Mouse (Mus musculus) layer of hippocampus, adult 9-11 months (tissue): ENCODE measurements at regions not wholly inside any gene's neighbourhood (a gene's known extent, or its start where the extent isn't known, plus 50 kb on each side); places are given as distances from the start of the nearest gene placed in this dataset.

Experiments used
- DNase-seq: peaks from one replicate; pipeline ENCODE4 v3.0.0; 2022

DNA sequence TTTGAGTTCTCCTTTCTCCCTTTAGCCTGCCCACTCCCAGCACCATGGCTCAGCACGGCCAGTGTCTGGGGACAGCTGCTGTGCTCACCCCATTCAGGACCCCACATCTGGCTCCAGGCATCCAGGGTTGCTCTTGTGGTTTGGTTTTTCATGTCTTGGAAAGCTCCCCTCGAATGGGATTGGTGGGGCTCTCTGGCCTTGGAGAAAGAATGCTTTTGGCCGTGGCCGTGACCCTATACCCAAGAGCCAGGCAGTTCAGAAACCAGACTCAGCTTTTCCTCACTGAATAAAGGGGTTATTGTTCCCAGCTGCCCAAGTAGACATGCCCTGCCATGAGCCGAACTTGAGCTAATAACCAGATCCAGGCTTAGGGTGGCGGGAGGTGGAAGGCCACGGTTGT lies 691.8 kb upstream of the 3110018I06Rik start:
- DNase-seq, result no peak

DNA sequence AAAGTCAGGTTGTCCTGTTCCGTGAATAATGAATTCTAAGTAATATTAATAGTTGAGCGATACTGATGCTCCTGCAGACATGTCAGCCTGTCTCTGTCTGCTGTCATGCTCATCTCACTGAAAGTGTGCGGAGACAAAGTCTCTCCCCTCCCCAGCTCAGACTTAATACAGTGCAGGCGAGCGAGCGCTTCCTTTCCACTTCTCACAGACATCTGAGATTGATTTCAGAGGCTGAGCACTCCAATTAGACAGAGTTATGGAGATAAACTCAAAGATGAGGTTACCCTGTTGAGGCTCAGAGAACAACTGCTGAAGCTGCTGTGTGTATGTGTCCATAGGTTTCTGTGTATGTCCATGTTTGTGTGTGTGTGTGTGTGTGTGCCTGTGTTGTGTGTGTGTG lies 668.7 kb upstream of the 3110018I06Rik start:
- no peak for DNase-seq

DNA sequence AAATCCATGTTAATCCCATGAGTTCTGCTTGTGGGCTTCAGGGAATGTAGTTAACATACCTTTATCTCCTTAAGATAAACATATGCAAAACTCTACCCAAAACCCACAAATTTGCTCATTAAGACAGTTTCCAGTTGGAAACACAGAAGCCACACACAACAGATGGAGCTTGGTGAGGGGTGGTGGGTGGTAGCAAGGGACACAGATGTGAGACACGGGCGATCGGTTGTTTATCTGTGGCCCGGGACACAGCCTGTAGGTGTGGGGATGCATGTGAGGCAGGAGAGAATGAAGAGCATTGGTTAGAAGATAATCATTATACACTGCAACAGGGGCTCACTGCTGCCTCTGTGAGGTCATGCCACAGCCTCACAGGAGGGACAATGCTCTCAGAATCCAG lies 666.1 kb upstream of the 3110018I06Rik start:
- DNase-seq, result peak; percentile 77

DNA sequence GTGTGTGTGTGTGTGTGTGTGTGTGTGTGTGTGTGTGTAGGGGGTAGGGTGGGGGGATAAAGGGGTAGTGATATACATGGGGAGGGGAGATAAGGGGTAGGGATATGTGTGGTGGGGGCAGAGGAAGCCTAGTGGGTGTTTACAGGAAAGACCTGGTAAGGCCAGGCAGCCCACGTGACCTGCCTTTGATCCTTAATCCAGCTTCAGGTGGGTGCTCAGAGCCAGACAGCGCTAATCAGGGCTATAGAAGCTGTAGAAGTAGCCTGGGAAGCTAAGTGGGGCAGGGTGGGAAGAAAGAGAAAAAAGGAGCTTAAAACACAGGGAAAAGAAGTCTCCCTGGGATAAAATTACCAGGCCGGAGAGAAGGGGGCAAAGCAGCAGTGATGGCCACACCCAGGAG lies 659.9 kb upstream of the 3110018I06Rik start:
- no peak for DNase-seq

DNA sequence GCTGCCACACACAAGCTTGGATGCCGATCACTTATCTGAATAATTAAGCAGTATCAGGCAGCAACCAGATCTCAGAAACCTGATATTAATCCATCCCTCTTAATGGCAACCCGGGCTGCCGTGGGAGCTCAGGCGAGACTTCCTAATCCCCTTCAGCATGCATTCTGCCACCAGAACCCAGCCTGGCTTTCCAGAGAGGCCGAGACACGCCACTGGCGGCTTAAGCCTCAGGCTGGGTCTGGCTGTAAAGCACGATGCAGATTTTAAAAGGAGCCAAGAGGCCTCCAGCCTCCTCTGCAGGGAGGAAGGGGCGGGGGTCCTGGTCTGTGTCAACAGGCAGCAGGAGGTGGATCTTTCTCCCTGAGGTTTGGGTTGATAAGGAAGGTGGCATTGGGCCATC lies 659.1 kb upstream of the 3110018I06Rik start:
- no peak for DNase-seq

DNA sequence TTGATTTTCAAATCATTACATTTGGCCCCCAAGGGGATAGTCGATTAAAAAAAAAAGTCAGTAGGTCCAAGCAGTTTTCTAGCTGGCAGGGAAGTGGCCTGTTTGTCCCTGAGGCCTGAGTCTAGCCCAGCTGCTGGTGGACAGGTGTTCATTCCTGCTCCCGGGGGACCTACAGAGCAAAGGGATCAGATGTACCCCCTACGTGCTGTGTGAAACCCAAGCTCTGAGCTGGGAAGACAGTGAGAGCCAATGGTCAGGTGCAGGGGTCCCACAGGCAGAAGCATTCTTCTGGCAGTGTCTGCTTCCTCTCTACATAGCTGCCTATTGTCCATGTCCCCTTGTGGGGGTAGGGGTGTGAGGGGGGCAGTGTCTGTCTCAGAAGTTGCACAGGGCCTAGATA lies 653.2 kb upstream of the 3110018I06Rik start:
- no peak for DNase-seq

DNA sequence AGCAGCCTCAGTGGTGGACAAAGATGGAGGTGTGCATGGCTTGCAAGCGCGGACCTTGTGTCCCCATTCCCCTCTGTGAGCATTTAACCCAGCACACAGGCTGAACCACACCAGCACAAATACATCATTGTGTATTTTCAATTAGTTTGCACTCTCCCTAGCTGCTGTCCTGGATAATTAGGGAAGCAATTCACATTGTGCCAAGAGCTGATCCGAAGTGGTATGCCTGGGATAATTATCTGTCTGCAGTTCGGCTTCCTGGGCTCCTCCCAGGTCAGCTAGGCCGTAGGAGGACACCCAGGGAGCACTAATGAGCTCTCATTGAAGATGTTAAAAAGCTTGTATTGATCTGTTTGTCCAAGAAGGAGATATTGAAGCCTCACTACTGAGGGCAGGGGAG lies 648.8 kb upstream of the 3110018I06Rik start:
- DNase-seq, result no peak

DNA sequence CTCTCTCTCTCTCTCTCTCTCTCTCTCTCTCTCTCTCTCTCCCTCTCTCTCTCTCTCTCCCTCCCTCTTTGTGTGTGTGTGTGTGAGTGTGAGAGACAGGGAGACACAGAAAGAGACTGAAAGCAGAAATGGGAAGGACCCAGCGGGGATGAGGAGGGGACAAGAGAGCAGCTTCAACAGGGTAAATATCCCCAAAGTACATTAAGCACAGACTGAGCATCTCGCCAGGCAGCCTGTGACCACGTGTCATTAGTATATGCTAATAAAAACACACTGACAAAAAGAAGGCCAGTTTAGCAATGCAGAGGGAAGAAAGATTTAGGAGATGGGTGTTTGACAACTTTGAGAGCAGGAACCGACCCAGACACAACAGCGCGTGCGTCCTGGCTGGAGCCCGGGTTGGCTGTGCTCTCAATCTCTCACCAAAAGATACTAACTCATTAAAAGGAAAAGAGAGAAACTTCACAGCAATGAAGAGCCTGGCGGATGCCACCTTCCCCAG lies 648.2 kb upstream of the 3110018I06Rik start:
- no peak for DNase-seq

DNA sequence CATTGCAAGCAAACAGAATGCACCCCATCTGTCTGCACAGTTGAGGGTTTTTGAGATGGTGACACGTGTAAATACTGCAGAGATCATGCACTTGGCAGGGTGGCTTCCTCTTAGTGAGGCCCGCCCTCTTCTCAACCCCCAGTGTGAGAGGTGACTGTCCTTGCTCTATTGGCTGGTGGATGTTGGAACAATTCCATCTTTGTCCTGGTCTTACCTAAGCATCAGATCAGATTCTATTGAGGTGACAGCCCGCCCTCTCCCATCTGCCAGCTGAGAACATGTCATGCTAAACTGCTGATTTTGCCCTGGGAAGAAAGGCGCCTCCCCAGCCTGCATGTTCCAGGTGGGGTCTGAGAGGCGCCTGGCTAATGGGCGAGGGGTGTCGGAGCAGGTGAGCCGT lies 646.4 kb upstream of the 3110018I06Rik start:
- DNase-seq, result peak; percentile 48

DNA sequence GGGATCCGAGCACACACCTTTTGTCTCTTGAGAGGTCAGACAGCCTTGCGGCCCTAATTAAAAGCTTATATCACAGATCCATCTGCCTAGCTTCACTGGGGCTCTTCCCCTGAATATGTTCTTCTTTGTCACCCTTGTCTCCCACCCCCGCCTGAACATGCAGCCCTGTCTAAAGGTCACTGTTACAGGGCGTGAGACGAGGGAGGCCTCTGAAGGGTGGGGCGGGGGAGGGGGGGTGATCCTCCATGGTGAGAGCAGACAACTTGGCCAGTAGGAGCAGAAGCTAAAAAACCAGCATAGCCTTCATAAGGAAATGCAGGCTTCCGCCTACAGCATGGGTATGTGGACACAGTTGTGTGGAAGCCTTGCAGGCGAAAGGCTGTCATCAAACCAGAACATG lies 646.0 kb upstream of the 3110018I06Rik start:
- DNase-seq, result no peak

DNA sequence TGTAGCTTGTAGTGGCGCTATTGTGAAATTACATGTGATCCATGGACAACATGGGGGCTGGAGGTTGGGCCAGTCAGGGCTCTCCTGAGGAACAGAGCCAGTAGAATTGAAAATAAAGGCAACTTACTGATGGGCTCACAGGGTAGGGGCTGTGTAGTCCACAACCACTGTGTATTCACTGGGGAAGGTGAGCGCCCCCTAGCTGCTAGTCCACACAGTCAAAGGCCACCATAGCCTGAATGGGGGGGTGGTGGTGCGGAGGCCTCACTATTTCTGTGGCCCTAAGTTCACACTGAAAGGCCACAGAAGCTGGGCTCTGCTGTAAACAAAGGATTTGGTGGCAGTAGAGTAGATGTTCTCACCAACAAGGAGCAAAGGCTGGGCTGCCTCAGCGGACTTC lies 636.8 kb upstream of the 3110018I06Rik start:
- DNase-seq, result no peak

DNA sequence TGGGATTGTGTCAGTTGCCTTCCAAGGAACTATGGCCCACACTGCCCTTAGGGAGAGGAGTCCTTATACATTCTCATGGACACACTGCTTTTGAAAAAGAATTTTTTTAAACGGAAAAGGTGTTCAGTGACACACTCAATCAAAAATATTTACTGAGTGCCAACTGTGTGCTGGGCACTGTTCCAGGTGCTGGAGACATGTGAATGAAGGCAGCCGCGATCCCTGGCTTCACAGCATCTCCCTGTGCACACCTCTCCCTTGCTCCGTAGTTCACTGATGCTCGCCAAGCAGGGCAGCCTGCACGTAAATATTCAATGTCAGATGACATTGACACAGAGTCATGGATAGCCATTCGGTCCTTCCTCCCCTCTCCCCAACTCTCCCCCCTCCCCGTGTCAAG lies 635.7 kb upstream of the 3110018I06Rik start:
- DNase-seq, result no peak

DNA sequence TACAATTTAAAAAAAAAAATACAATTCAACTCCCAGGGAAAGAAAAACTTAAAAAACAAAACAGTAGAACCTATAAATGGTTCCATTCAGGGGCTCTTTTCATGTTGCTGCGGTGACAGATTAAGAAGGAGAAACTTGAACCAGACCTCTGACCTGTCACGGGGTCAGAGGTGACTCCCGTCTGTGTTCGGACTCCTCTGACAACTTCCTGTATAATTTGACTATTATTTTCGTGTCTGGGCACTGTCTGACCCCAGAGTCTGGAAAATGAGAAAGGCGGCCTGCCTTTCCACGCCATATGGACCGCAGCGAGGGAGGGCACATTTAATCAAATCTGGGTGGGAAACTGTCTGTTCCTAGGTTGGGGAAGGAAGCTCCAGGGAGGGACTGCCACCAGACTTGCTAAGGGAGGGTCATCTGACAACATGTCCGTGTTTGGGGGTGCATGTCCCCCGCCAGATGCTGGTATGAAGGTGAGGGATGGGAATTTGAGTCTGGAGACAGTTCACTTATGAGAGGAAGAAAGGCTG lies 634.7 kb upstream of the 3110018I06Rik start:
- DNase-seq, result no peak

DNA sequence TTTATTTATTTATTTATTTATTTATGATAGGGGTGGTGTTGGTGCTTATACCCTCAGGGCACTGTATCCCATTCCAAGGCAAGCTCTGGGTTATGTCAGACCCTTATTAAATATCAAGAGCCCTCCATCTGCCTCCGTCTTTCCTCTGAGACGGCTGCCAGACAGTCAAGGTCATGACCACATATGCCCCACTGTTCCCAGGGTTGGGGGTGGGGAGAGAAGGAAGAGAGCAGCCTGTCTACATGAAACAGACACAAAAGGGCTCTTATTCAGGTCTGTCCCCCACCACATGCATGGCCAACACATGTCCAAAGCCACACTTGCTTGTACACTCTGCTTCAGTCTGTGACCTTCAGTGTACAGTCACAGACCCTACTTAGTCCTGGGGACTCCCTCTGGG lies 632.9 kb upstream of the 3110018I06Rik start:
- no peak for DNase-seq

DNA sequence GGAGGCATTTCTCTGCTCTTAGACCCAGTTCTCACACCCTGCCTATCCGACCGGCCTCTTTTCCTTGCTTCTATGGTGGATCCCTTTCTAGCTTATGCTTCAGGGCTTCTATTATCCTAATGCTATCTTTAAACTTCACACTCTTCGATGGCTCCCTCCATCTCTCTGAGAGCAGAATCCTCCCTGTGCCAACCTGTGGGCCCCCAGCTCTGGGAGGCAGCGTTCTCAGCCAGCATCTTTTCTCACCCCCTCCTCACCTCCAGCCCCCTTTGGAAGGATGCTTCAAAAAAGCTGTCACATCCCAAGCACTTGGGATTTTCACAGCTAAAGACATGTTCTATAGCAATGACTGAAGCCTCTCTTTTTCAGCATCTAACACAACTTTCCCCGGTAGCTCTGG lies 626.8 kb upstream of the 3110018I06Rik start:
- no peak for DNase-seq

DNA sequence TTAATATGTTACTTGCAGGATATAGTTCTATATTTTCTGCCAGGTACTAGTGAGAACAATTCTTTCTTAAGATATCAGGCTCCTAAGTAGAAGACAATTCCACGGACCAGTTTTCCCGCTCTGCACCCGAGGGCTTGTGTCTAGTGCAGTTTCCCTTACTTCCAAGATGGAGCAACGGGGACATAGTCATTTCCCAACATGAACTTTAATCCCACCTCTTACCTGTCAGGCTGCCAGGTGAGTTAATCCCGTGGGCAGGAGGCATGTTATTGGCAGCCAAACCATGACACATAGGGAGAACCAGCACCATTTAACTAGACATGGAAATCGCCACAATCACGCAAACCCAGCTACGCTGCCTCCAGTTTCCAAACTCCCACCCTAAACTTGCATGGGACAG lies 624.4 kb upstream of the 3110018I06Rik start:
- DNase-seq, result no peak

DNA sequence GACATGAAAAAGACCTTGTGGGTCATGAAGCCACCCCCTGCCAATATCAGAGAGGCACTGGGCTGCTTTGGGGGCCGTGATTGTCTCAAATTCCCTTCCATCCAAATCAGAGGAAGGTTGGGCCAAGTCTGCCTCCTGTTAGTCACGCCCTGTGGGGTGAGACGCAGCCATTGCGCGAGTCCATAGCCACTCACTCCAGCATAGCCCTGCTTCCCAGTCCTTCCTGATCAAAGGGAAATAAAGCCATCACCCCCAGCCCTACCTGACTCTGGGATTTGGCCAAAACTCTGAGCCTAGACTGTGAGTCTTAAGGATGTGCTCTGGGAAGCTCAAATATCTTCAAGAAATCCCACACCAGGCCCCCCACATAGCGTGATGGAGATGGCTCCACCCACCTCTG lies 620.4 kb upstream of the 3110018I06Rik start:
- no peak for DNase-seq

DNA sequence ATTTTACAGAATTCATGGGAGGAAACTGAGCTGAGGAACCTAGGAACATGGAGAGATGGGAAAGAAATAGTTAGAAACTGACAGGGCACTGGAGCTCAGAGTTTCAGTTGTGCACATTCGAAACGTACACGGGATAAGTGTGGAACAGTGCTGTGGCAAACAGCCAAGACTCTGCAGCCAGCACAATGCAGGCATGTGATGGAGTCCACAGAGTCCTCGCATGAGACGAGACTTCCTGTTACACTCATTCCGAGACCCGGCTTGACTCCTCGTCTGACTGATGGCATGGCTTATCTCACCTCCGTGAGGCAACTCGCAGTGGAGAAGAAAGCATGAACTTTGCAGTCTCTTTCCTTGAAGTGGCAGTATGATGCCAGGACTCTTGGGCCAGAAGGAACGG lies 617.0 kb upstream of the 3110018I06Rik start:
- no peak for DNase-seq

DNA sequence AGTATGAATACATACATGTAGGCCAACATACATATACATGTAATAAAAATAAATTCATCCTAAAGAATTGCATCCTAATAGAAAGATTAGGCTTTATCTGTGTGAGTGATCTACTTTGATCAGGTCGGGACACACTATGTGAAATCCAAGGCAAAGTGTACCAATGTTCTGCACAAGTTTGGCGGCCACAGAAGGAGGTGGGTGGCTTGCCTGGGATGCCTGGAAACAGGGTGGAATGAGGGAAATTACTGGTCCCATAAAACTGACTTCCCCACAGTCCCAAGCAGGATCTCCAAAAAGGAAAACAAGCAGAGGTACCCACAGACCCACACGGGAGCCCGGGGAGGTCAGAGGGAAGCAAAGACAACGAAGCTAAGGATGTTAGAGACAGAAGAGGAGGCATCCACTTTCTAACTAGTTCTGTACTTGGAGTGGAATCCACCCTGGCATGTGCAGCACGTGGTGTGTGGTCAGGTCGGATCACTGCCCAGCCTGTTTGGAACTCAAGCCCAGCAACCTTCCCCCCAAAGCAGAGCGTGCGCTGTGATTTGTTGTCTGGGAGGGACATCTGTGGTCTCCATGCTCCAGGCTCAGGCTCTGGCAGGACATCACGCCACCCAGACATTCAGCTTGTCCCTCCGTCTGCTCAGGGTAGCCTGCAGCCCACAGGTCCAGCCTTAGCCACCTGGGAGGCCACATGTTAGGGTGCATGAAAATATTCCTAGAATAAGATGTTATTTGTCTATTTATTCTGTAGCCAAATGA lies 615.3 kb upstream of the 3110018I06Rik start:
- DNase-seq, result peak; percentile 26

DNA sequence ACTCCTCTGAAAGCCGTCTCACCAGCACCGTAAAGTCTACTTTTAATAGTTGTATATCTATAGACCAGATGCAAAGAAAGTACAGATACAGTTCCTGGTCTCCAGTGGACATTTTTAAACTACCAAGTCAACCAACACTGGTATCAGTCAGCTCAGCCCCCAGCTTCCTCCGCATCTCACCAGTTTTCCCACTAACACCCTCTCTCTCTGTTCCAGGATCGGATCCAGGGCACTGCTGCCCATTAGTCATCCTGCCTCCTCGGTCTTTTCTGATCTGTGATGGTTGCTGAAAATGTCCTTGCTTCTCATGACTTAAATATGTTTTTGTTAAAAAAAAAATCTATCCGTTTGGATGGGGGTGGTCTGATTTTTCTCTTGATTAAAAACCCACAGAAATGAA lies 598.1 kb upstream of the 3110018I06Rik start:
- DNase-seq, result no peak

DNA sequence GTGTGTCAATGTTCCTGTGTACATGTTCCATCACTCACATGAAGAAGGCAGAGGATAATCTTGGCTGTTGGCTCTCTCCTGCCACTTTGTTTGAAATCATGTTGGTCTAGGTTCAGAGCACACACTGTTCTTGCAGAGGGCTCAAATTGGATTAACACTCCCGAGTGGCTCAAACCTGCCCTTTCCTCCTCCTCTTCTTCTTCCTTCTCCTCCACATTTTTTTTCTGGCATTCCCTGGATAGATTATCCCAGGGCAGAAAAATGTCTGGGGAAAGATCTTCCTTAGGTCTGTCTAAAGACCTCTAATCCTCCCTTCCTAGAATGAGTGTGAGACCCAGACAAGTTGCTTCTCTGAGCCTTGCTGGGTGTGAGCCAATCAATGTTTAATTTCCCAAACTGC lies 594.4 kb upstream of the 3110018I06Rik start:
- DNase-seq, result no peak

DNA sequence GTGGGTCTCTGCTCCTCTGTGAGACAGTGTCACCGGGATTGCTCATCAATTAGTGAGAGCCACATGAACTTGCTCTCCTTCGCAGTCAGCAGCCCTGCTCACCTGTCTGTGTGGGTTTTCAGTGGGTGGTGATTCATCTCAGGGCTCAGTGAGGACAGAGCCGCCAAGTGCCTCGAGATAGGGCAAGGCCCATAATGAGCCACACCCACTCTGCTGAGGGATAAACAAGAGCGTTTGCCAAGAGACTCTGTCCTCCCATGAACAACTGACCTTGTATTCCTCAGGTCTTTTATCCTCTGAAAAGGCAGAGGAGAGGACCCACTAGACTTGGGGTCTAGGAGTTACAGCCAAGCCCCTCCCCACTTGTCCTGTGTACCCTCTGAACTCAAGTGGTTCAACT lies 584.2 kb upstream of the 3110018I06Rik start:
- no peak for DNase-seq

DNA sequence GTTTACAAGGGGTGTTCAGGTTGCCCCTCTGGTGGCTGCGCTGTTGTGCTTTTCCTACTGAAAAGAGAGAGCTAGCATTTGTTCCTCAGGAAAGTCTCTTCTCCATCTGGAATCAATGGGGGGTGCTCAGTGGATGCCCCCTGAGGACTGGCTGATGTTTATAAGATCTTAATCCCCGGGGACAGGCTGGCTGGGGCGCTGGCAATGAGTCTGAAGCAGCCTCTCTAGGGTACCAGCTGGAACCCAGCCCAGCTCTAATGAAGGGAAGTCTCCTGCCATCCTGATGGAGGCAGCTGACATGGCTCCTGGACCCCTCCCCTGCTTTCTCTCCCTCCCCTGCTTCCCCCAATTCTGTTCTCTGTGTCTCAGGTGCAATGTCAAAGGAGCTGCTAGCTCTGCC lies 575.6 kb upstream of the 3110018I06Rik start:
- DNase-seq, result no peak

DNA sequence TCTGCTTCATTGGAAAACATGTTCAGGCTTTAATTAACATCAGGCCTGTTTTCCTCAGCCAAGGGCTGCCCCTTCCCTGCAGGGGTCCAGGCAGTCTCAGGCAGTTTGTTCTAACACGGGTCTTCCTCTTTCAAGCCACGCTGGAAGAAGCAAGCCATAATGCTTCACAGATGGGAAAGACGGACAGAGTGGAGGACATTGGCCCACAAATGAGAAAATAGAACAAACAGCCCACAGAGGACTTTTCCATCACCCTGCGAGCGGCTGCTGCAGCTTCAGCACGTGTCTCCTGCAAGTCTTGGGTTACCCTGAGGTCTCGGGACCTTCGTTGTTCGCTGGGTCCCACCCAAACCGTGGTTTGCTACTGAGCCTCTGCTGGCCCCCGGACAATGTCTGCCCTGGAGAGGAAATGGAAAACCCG lies 565.9 kb upstream of the 3110018I06Rik start:
- no peak for DNase-seq

DNA sequence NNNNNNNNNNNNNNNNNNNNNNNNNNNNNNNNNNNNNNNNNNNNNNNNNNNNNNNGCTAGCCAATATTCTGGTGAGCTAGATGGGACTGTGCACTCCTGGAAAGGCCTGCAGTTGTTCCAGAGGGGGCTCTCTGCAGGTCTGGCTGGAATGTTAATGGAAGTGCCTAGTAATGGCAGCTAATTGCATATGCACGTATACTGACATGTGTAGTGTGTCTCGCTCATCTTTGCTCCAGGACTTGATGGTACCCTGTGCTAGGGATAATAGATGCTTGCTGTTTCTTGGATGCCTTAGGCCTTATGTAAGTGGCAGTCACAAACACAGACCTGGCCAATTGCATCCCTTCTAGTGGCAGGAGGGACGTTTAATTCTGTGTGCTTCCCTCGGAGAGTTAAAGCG lies 560.0 kb upstream of the 3110018I06Rik start:
- no peak for DNase-seq
